Mouse (Mus musculus) cerebellum, postnatal 4 days (tissue): ENCODE data around the gene Trim25.
"Not testable (repeated sequence)": the region's sequence is repeated elsewhere in the genome, so short reads cannot be mapped to it uniquely, and the experiment has no call there.

Source experiments
- DNase-seq, 2 experiments: peaks; one replicate each; pipeline ENCODE4 v3.0.0; 2022; ENCODE audit warnings: low spot score in 2 of 2, mixed read lengths in 1 of 2

The Trim25 gene

DNA sequence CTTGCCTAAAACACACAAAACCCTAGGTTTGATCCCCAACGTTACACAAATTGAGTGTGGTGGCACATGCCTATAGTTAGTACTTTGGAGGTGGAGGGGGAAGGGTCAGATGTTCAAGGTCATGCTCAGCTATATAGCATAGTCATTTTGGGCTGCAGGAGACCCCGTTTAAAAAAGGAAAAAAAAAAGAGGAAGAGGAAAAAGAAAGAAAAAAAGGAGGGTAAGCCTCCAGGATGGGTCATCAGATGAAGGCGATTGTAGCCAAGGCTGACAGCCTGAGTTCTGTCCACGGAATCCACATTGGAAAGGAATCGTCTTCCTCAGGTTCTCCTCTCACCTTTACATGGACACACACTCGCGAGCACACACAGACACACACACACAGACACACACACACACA lies 4.7 kb upstream of the Trim25 start:
- DNase-seq = no peak

DNA sequence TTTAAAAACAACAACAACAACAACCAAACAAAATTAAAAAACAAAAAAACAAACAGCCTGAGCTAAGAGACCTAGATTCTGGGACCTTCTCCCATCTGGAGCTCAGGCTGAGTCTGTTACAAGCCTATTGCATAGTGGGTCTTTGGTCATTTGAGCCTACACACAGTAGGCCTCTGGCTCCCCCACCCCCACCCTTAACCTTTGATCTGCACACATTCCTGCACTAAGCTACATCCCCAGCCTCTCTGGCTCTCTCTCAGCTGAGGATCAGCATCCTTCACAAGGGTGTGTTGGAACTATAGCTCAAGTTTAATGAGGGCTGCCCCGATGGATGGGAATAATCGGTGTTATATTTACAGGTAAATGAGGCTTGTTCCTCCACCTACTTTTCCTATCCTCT lies 3.6 kb upstream of the Trim25 start:
- DNase-seq = no peak

DNA sequence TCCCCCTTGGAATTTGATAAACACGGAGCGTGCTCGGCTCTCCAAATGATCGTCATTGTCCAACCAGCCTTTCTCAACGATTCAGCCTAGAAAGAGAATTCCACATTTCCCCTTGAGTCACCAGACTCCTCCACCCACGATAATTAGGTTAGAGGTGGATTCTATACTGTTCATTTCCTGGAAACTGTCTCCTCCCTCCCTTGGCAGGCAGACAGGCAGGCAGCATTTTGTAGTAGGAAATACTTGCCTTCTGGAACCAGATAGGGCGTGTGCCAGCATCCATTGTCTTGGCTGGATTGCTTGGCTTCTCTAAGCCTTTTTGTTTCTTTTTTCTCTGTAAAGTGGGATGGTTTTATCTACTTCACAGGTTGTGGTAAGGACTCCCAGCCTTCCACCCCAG lies 2.7 kb upstream of the Trim25 start:
- DNase-seq = no peak

DNA sequence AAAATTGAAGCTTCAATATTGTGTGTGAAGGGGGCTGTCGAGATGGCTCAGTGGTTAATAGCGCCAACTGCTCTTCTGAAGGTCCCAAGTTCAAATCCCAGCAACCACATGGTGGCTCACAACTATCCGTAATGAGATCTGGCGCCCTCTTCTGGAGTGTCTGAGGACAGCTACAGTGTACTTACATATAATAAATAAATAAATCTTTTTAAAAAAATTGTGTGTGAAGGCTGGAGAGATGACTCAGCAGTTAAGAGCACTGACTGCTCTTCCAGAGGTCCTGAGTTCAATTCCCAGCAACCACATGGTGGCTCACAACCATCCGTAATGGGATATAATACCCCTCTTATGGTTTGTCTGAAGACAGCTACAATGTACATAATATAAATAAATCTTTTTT lies 1.8 kb upstream of the Trim25 start:
- DNase-seq = not testable (repeated sequence)

DNA sequence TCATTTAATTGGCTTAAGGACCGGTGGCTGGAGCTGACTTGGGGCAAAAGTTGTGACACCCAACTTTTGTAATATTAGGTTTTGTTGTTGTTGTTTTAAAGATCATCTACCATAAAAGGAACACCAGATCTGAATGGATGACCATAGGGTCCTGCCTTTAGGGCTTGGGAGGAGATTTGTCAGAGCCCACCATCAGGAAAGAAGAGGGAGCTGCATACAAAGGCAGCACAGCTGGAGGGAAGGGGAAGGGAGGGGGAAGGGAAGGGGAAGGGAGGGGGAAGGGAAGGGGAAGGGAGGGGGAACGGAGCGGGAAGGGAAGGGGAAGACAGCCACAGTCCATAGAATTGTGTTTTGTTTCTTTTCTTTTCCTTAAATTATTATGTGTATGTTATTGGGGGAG lies 770 bp upstream of the Trim25 start:
- DNase-seq = no peak

DNA sequence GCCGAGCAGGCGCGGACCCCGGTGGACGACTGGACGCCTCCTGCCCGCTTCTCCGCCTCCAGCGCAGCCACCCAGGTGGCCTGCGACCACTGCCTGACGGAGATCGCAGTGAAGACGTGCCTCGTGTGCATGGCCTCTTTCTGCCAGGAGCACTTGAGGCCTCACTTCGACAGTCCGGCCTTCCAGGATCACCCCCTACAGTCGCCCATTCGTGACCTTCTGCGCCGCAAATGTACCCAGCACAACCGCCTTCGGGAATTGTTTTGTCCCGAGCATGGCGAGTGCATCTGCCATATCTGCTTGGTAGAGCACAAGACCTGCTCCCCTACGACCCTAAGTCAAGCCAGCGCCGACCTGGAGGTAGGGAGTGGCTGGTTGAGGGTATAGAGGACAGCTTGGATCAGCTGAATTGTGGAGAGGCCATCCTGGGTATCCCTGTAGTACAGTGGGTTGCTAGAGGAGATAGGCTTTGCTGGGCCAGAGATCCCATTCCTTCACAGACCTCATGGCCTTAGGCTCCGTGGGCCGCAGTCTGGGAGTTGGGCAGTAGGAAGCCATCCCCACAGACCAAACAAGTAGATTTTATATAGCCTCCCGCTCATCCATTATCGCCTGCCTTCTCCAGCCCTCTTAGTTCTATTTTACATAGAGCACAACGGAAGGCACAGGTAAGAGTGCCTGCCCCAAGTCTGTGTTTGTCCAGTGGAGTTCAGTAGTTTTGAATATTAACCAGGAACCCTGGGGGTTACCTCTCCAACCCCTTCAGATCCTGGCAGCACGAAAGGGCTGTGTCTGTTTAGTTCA lies 749 bp downstream of the Trim25 start:
- DNase-seq = no peak

DNA sequence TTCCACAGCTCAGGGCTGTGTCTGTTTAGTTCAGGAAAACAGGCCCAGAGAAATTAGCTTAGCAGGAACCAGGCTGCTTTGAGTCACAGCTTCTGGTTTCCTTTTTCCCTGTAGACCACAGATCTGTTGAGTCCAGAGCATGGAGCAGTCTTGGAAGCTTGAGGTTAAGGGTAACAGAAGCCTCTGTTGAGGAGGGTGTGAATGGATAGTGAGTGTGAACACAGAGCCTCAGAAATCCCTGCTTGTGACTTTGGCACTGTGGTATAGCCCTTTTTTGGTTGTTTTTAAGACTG lies 1.3 kb downstream of the Trim25 start:
- DNase-seq = no peak

DNA sequence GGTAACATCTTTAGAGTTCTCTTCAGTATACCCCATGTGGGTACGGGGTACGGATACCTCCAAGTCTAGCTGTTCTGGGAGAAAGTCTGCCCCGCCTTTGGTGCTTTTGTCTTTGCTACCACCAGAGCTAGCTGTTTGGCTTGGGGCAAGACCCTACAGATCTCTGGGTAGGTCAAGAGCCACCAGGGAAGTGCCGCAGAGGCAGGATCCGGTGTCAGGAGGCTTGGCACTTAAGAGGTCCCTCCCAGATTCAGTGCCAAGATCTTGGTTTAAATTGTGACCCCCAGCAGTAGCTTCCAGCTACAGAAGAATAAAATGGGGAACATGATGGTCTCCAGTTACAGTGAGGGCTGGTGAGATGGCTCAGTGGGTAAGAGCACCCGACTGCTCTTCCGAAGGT lies 2.4 kb downstream of the Trim25 start:
- DNase-seq = no peak

DNA sequence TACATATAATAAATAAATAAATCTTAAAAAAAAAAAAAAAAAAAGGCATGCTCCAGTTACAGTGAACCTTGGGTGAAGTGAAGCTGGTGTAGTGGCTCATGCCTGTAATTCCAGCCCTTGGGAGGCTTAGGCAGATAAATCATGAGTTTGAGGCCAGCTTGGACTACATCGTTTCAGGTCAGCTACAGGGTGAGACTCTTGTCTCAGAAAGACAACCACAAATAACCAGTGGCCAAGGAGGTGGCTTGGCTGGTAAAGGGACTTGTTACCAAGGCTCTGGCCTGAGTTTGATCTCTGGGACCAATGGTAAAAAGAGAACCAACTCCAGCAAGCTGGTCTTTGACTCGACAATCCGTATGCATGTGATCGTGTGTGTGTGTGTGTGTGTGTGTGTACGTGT lies 2.9 kb downstream of the Trim25 start:
- DNase-seq = no peak

DNA sequence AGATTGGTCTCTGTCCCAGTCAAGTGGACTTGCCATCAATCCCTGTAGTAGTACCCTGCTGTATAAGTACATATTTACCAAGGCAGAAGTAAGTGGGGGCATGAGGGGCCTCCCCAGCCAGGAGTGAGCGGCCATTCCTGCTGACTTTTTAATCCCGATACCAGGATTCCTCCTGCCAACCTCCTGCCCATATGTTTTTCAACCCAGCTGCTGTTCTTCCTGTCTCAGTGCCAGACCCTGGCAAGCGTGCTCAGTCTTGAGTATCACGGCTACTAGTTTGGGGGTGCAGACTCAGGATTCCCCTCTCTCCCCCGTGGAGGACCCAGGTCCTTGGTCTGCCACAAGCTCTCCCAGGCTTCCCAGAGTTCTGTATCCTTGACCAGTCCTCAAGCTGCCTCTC lies 3.4 kb downstream of the Trim25 start:
- DNase-seq = peak in 1 of 2 experiments; percentile 36

DNA sequence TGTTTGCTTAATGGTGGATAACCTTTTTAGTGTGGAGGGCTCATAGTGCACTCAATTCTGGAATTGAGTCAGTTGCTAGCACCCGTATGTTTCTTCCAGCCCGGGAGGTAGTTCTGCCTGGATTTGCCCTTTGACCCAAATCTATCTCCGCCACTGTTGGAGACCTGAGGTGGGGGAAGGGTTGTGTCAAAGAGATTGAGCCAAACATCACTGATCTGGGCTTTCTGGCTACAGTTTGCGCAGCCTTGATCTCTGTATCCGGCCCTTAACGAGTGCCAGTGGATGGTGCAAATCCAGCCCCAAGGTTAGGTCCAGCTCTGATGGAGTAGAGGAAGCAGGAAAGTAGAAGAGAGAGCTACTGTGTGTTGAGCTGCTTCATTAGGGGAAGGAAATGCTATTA lies 3.9 kb downstream of the Trim25 start:
- no peak for DNase-seq

DNA sequence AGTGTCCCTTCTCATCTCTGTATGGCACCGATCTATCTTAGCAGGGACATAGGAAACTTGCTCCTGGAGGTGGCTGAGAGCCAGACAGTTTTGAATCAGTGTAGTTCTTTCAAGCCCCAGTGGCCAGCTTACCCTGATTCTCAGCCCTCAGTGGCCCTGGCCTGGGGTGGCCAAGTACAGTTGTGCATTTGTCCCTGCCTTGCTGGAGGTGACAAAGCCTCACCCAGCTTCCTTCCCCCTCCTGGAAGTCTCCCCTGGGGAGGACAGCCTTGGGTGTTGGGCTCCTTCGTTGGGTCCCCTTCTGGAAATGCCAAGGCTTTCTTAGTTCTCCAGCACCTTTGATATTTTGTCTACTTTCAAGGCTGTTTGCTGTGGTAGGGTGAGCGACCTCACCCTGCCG lies 4.5 kb downstream of the Trim25 start:
- no peak for DNase-seq

DNA sequence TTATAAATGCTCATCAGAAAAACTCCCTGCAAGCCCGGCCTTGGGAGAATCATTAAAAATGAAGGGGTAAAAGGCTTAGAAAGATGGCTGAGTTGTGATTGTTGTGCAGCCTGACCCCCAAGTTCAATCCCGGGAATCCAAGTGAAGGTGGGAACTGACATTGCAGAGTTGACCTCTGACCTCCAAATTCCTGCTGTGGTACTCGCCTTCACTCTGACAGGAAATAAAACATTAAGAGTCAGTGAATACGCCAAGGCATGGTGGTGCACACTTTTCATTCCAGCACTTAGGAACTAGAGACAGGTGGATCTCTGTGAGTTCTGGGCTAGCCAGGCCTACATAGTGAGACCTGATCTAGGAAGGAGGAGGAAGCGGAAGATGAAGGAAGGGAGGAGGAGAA lies 6.3 kb downstream of the Trim25 start:
- no peak for DNase-seq

DNA sequence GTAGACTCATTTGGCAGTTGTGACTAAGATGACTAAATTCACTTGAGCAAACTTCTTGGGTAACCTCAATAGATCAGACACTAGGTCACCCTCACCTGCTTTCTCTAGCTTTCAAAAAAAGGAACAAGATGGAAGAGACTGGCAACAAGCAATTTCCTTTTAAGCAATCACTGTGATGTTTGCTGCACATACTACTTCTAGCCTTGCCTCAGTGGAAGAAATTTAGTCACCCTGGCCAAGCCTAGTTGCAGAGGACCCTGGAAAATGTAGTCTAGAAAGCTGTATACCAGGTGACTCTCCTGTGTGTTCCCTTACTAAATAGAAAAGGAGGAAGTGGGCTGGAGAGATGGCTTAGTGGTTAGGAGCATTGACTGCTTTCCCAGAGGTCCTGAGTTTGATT lies 7.2 kb downstream of the Trim25 start:
- no peak for DNase-seq

DNA sequence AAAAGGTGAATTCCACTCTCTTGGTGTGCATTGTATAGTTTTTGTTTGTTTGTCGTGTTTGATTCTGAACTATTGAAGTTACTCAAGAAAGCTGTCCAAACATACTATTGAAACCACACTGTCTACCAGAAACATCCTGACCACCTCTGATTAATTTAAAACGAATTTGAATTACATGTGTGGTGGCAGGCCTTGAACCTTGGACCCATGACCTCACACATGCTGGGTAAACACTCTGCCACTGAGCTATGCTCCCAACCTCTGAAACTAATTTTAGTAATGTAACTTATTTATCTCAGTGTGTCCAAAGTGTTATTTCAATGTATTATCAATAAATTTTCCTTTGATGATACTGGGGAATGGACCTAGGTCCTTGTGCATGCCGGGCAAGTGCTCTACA lies 8.4 kb downstream of the Trim25 start:
- DNase-seq = no peak

DNA sequence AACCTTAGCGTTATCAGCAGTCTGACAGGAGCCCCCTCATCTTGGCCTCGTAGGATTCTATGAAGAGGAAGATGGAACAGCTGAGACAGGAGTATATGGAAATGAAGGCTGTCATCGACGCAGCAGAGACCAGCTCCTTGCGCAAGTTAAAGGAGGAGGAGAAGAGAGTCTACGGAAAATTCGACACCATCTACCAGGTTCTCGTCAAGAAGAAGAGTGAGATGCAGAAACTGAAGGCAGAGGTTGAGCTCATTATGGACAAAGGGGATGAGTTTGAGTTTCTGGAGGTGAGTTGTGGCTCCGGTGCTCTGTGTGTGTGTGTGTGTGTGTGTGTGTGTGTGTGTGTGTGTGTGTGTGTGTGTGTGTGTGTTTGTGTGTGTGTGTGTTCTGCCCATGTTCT lies 9.9 kb downstream of the Trim25 start:
- no peak for DNase-seq

DNA sequence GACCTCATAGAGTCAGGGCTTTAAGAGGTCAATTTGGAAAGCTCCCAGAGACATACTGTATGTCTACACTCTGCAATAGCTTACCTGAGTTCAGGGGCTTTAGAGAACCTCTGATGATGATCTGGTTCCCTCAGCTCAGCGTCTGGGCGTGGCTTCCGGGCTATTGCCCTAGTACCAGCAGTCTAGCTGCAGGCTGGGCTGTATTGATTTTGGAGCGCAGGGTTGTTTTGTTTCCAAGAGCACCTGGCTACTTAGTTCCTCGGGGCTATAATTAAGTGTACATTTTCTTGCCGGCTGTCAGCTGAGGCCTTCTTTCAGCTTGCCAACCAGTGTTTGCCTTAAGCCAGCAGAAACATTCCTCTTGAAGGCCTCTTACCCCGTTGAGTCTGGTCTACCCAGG lies 10.3 kb downstream of the Trim25 start:
- no peak for DNase-seq

DNA sequence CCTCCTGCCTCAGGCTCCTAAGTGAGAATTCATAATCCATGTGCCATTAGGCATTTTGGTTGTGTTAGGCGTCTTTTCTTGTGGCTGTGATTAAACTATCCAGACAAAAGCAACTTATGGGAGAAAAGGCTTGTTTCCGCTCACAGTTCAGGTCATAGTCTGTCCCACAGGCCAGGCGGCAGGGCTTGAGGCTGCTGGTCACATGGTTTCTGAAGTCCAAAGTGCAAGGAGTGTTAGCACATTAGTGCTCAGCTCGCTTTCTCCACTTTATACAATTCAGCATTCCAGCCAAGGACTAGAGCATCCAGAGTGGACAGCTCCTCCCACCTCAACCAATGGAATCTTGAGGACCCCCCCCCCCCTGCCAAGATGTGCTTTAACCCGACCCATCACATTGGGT lies 13.1 kb downstream of the Trim25 start:
- no peak for DNase-seq

DNA sequence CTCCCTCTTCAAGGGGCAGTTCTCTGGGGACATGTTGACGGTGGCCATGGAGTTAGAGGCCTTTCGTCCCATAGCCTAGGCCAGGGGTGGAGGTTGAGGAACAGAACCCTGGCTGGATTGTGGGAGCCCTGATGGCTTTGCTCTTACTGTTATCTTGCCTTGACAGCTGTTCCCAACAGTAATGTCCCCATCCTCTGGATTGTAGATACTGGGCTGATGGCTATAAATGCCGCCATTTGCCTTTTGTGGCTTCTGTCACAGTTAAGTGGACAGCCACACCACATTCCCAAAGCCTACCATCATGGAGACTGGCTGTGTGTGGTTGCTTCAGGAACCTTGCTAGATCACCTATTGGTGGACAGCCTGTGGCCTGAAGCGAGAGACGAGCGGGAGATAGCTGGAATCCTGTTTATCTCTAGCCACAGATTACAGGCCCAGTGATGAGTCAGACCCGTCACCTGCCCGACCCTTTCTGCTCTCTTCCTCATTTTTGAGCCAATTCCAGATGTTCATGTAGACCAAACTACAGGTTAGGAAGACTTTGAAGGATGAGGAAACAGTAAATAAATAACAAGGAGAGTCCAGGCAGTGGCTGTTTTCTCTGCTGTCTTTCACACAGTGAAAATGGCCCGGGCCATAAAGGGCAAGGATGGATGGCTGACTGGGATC lies 18.5 kb downstream of the Trim25 start:
- no peak for DNase-seq

DNA sequence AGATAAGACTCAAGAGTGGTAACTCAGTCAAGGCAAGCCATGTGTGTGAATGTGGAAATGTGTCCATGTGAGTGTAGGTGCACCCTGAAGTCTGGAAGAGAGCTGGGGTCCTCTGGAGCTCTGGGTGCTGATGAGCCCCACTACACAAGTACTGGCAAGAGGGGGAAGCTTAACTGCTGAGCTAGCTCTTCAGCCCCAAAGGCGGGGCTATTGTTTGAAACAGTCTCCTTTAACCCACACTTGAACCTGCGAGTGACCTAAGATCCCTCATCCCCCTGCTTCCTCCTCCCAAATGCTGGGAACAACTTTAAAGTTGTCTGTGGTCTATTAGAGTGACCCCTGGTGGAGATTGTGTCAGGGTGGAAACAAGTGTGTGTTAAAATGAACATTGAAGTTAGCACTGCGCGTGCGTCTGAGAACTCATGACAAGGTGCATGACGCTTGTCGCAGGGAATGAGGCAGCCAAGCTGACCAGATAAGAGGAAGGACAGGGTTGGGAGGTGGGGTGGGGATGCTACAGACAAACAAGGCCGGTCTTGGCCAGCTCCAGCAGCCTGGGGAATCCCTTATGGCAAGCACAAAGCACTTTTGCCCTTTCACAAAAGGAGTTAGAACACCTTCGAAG lies 21.6 kb downstream of the Trim25 start:
- no peak for DNase-seq

DNA sequence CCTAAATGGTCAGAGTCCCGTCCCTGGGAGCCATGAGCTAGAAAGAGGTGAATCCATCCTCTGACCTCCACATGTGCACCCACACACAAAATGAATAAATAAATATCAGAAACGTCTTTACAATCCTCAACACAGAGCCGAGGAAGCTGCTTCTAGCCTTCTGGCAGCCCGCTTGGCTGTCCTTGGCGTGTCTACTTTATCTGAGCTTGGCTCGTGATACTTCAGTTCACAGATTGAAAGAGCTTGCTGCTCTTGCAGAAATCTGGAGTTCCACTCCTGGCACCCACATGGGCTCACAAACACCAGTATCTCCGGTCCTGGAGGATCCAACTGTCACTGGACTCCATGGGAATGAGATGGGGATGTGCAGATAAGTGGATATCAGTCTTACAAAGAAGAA lies 22.5 kb downstream of the Trim25 start:
- no peak for DNase-seq

DNA sequence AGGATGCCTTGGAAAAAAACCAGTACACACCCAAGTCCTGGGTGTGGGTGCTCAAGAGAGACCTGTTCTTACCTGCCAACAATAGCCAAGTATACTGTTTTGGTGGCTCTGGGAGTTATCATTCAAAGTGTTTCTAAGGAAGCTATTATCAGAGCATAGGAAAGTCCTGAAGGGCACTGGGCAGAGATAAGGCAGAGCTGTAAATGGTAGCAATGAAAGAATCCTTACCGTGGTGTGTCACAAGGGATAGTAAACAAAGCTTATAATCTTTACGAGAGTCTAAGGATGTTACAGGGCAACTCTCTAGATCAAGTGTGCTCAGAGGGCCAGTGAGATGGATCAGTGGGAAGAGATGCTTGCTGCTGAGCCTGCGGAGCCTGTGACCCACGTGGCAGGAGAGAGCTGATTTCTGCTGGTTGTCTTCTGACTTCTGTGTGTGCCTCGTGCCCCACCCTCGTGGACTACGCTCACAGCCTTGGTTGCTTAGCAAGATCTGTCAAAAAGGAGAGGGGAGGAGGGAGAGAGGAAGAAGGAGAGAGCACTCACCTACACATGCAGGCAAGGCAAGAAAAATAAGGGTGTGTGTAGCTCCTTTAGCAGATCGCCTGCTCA lies 23.1 kb downstream of the Trim25 start:
- DNase-seq = no peak

DNA sequence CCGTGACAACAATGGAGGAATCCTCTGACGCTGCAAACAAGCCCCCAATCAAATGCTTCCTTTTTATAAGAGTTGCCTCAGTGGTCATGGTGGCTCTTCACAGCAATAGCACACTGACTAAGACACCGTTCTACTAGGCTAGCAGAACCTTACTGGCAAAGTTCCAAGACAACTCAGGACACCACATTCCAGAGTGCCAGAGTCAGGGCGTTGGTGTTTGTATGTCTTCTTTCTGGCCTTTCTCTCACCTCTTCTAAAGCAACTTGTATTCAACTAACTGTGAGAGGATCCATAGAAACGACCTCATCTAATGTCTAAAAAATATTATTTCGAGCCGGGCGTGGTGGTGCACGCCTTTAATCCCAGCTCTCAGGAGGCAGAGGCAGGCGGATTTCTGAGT lies 24.3 kb downstream of the Trim25 start:
- DNase-seq = no peak
